Mouse (Mus musculus) right cerebral cortex, adult 2 months (tissue): ENCODE results near the gene Endou.

Experiments
- DNase-seq, 2 experiments: peaks; one replicate each; pipeline ENCODE4 v3.0.0; 2021 to 2022; ENCODE audit warnings: low spot score in 2 of 2

Gene Endou

GRCm38 (mm10) chr15:97731111-97731510, at the start of gene Endou:
TSS of gene Endou (minus strand) at chr15:97731339.
- no peak for DNase-seq

DNA sequence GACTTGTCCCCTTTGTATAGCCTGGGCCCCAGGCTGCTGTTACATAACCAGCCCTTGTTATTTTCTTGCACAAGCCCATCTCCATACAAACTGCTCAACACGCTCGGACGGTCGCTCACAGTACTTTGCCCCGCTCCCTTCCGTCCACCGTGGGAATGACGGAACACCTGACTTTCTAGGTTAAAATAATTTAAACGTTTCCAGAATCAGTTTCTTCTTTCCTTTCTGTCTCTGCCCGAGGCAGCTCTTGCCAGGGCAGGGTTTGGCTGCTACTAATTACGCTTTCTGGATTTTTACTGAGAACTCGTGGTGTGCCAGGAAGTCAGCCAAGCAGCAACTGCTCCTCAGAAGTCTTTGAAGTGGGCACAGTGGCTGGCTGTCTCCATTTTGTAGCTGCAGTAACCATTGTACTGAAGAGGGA, 49.5 kb upstream of the Endou start:
- DNase-seq = peak in 1 of 2 experiments; percentile 58

DNA sequence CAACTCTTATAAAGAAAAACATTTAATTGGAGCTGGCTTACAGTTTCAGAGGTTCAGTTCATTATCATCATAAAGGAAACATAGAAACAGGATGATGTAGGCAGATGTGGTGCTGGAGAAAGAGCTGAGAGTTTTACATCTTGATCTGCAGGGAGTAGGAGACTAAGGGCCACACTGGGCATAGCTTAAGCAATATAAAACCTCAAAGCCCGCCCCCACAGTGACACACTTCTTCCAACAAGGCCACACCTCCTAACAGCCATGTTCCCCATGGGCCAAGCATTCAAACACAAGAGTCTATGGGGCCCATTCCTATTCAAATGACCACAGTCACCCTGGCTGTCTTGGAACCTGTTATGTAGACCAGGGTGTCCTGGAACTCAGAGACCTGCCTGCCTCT, 48.4 kb upstream of the Endou start:
- DNase-seq = no peak

- DNase-seq = no peak
Observed at GRCm38 (mm10) chr15:97778311-97779098, 47.4 kb upstream of the Endou start, which contains the start of gene Slc48a1. TSS of gene Slc48a1 (plus strand) at chr15:97778520.

GRCm38 (mm10) chr15:97776919-97777318, 45.8 kb upstream of the Endou start:
- DNase-seq = no peak

DNA sequence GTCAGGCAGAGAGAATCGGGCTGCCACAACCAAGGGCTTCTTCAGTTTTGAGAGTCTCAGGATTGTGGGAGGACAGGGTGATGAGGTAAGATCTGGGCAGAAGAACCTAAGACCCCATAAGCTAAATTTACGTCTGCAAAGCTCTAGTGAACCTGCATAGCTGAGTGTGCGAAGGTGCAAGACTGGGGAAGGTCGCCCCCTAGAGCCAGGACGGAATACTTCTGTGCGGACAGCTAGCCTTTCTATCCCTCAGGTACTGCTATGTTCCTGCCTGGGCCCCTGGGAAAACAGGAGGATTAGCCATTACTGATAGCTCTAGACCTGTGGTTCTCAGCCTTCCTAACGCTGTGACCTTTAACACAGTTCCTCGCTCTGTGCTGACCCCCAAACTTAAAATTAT, 45.4 kb upstream of the Endou start:
- DNase-seq = peak; percentile 82 to 86

DNA sequence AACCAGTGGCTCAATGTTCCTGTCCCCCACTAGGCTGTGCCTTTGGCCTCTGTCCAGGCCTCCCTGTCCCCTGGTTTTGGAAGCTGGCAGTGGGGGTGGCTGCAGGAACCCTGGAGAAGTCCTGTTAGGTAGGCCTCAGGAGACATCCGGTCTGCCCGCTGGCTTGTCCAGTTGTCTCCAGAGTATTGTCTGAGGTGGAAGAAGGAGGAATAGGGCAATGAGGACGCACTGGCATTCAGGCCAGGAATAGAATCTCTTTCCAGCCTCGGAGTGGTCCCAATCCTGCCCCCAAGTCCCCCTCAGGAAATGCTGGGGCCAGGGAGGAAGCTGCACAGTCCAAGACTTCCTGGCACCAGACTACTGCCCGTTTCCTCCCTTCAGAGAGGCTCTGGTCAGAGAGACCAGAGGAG, 42.8 kb upstream of the Endou start:
- DNase-seq = no peak

- no peak for DNase-seq
Observed at GRCm38 (mm10) chr15:97773108-97773507, 42.0 kb upstream of the Endou start.

DNA sequence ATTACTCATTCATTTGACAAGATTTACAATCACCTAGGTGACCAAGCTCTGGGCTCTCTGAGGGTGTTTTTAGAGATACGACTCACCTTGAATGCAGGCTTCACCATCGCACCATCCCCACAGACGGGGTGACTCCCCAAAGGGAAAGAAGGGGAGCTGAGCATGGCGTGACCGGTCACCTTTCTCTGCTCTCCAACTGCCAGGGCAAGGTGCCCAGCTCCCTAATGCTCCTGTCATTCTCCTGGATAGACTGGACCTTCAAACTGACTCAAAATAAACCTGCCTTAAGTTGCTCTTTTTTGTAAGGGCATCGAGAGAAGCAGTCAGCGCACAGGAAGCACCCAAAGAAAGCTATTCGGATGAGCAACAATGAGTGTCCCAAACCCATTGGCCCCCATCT, 39.1 kb upstream of the Endou start:
- DNase-seq = no peak

DNA sequence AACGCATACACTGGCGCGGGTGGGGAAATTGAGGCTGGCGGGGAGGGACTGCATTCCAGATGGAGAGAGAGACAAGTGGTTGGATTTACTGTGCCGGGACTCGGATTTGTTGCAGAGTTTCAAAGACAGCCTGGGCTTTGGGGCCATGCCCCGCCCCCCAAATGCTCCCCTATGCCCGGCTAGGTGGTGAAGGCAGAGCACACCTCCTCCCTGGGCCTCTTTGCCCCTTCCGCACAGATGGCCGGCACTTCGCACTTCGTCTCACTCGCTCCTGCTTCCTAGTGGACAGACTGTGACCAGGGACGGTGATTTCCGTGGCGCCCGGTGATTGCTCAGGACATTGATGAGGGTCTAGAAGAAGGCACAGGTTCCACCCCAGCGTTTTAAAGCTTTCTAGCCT, 37.1 kb upstream of the Endou start:
- no peak for DNase-seq

DNA sequence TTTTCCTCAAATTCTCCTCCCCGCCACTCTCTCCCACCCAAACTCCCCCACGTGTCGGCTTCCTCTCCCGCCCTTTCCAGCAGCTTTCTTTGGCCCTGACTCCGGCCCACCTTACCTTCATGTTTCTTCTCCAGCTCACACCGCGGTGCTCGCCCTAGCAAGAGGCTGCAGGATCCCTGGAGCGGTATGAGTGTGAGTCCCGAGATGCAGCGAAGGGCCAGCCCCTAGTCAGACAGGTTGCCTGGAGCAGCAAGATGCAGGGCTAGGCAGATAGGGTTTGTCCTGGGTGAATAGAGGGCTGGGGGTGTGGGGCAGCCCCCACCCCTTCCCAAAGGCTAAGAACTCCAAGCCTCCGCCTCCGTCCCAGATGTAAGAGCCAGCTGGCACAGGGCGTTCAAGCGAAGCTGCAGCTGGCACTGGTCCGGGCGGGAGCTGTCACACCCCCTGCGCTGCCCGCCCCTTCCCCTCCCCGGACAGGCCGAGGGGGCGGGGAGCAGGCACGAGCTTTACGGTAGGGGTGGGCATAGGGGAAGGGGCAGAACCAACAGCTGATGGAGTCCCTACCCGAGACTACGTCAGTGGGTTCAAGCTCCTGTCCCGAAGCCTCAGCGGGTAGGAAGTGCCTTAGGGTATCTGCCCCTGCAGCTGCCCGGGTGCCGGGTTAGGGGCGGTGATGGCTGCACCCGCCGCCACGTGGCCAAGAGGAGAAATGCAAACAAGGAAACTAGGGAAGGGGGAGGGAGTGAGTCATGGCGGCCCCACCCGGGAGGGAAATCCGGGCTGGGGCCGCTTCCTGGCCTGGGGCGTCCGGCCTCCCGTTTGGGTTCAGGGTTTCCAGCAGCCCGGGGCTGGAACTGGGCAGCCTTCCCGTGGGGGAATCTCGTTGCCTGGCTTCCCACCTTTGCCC, 36.4 kb upstream of the Endou start, which contains the start of gene Rapgef3:
Gene Rapgef3 (minus strand): TSS at position 693 of the 907 bp plus-strand sequence.
- DNase-seq = peak; percentile 61 to 77

GRCm38 (mm10) chr15:97766594-97767279, 35.6 kb upstream of the Endou start:
- no peak for DNase-seq

DNA sequence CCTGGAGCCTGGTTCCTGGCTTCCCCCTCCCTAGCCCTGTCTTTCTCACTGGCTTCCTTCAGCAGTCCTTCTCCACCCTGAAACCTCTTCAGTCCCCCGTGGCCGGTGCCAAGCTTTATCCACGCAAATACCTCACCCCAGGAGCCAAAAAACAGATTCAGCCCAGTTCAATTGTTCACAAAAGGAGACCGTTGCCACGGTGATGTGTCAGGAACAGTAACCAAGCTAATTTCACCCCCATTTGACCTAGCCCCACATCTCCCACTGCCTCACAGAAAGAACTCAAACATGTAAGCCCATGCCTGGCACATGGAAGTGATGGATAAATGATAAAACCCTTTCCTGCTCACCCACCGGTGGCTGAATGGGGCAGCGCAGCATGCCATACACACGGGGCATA, 35.1 kb upstream of the Endou start:
- no peak for DNase-seq

GRCm38 (mm10) chr15:97765090-97765794, 34.1 kb upstream of the Endou start:
- no peak for DNase-seq

- no peak for DNase-seq
Observed at GRCm38 (mm10) chr15:97764532-97764931, 33.4 kb upstream of the Endou start.

DNA sequence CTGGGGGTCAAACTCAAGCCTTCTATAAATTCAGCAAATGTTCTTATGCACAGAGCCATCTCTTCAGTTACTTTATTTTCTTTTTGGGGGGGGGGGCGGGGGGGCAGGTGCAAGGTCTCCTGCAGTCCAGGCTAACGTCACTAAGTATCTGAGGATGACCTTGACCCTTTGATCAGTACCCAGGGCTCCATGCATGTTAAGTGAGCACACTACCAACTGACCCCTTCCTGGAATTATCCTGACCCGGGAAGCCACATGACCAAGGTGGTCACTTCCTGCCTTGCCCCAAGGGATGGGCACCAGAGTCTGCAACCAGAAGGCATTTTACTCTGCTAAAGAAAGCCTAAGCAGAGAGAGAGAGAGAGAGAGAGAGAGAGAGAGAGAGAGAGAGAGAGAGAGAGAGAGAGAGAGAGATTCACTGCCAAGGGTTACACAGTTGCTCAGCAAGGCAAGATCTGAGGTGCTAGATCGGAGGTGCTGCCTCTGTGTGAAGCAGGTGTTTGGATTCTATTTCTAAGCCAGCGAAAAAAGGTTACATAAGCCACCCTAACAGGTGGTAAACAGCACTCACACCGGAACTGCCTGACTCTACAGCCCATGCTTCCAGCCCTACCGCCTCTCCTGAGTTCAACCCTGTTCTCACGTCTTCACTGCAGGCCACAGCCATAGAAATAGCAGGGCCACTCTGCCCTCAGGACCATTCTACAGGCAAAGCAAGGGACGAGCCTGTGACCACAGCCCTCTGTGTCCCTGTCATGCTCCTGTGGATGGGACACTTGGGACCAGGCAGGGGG, 32.3 kb upstream of the Endou start:
- DNase-seq = no peak

DNA sequence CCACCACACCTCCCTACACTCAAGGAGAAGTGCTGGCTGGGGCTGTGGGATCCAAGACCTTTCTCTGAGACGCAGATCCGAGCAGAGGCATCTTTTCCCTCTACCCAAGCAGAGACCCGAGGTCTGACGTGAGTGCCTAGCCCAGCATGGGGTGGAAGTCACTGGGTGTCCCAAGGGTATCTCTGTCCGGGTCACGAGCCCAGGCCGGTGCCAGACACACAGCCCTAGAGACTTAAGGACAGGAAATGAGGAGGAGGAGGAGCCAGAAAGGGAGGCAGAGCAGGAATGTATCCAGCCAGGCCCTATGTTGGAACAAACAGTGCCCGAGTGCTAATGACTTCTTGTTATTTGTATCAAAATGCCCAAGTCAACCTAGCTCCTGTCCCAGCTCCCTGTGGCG, 31.6 kb upstream of the Endou start:
- no peak for DNase-seq

GRCm38 (mm10) chr15:97761438-97761837, 30.3 kb upstream of the Endou start:
- no peak for DNase-seq

DNA sequence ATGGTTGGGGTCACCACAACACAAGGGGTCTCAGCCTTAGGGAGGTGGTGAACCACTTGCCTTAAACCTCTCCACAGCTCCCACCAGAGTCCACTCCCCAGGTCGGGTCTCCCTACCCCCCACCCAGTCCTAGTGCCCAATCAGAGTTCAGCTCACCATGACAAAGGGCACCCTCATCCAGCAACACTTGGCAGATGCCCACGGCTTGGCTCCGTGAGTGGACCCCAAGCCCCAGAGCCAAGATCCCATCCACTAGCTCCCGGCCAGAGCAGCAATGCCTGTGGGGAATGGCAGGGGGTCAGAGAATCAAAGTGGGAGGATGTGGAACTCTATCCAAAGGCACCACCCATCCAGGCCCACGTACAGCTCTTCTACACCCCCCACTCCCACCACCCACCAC, 29.8 kb upstream of the Endou start:
- no peak for DNase-seq

- peak in 1 of 2 experiments; percentile 61 for DNase-seq
Observed at GRCm38 (mm10) chr15:97760006-97760405, 28.9 kb upstream of the Endou start.

DNA sequence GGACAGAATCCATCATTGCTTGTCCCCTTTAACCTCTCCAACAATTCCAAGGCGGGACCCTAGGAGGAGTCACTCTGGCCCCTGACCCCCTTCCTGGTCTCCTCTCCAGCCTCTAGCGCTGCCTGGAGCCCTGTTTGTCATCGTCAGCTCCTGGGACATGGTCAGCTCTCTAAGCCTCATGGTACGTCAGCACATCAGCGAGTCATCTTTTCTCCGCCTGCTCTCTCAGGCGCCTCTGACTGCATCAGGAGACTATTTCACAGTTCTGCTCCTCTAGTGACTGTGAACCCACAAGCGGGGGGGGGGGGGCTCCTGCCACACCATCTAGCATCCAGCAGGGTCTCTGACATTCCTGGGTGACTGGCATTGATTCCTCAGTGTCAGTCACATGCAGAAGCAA, 24.2 kb upstream of the Endou start:
- no peak for DNase-seq
